Mouse (Mus musculus) embryonic fibroblast, embryonic 13.5 days (primary cell): Measurements from ENCODE around the gene Cdc42bpb.

Experiments used
- CTCF ChIP-seq: IDR thresholded peaks from 2 replicates; pipeline ENCODE4 v1.5.1; 2011; ENCODE audit warnings: mild to moderate bottlenecking, control low read depth, low read length, moderate library complexity, borderline replicate concordance; ENCODE audit not compliant: insufficient read depth
- POLR2A ChIP-seq: IDR thresholded peaks from 2 replicates; pipeline ENCODE4 v1.6.1; 2011; ENCODE audit warnings: low read depth, mild to moderate bottlenecking, control low read depth, low read length, moderate library complexity

DNA sequence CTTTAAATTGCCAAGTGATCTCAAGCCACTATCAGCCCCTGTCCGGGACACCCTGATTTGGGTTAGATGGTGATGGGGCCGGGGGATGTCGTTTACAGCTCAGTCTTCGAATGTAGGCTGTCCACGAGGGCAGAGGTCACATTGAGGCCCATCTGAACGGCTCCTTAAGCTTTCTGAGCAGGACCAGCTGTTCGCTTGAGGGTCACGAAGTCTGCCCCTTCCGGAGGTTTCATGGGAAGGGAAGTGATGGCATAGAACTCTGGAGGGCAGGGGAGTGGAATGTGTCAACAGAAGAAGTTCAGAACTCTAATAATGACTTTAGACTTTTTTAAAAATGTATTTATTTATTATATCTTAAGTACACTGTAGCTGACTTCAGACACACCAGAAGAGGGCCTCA is 47.0 kb upstream of the Cdc42bpb start:
- TF ChIP-seq CTCF (no peak), POLR2A (no peak)
